Mouse (Mus musculus) brain, embryonic 14.5 days (tissue): ENCODE data around the gene Tbc1d5.

Experiments used
- CTCF ChIP-seq: fragments of 200-500 bp; IDR thresholded peaks from 2 replicates; pipeline ENCODE4 v1.5.1; 2012; ENCODE audit warnings: inconsistent platforms, mild to moderate bottlenecking, moderate library complexity, borderline replicate concordance; ENCODE audit not compliant: insufficient read depth, insufficient read length; ENCODE audit errors: extremely low read depth
- POLR2A ChIP-seq: fragments of 200-500 bp; IDR thresholded peaks from 2 replicates; pipeline ENCODE4 v1.6.1; 2012; ENCODE audit warnings: mild to moderate bottlenecking, inconsistent platforms, borderline replicate concordance; ENCODE audit not compliant: poor library complexity, insufficient read depth, insufficient read length, severe bottlenecking; ENCODE audit errors: extremely low read depth

GRCm38 (mm10) chr17:50879910-50880309, 299.2 kb downstream of the Tbc1d5 start:
- TF ChIP-seq CTCF (no peak), POLR2A (no peak)
